Mouse (Mus musculus) spleen, adult 2 months (tissue): ENCODE results near the gene Xrcc4. TPM values are rescaled to one million over a fixed set of nuclear protein-coding genes. Genes with fewer than 3 reads are reported as not detected.
"Not testable (repeated sequence)": the region's sequence is repeated elsewhere in the genome, so short reads cannot be mapped to it uniquely, and the experiment has no call there.

Experiments used
- DNase-seq, 2 experiments: peaks; one replicate each; pipeline versions ENCODE4 v3.0.0 to v3.0.0-alpha.2; 2012 to 2021; ENCODE audit warnings: low spot score in 2 of 2, low read depth in 1 of 2
- H3K27ac ChIP-seq: fragments of 200-500 bp; 2 replicates; pipeline ENCODE4 v1.5.1; 2012; ENCODE audit warnings: low read length, inconsistent platforms; ENCODE audit not compliant: insufficient read depth
- H3K27me3 ChIP-seq: fragments of 200-500 bp; 2 replicates; pipeline ENCODE4 v1.6.1; 2012; ENCODE audit warnings: mild to moderate bottlenecking, moderate library complexity, low read length, inconsistent platforms; ENCODE audit not compliant: control insufficient read depth, insufficient read depth
- H3K36me3 ChIP-seq: fragments of 200-500 bp; 2 replicates; pipeline ENCODE4 v1.6.1; 2012; ENCODE audit warnings: mild to moderate bottlenecking, low read length, inconsistent platforms; ENCODE audit not compliant: control insufficient read depth, insufficient read depth
- H3K4me1 ChIP-seq: fragments of 200-500 bp; 2 replicates; pipeline ENCODE4 v1.6.1; 2011; ENCODE audit warnings: inconsistent platforms; ENCODE audit not compliant: control insufficient read depth, insufficient read depth, insufficient read length
- H3K4me3 ChIP-seq: fragments of 200-500 bp; 2 replicates; pipeline ENCODE4 v1.5.1; 2011; ENCODE audit warnings: mild to moderate bottlenecking, inconsistent platforms; ENCODE audit not compliant: insufficient read depth, insufficient read length; ENCODE audit errors: extremely low read depth
- CTCF ChIP-seq: fragments of 200-500 bp; IDR thresholded peaks from 2 replicates; pipeline ENCODE4 v1.5.1; 2011; ENCODE audit warnings: mild to moderate bottlenecking, inconsistent platforms; ENCODE audit not compliant: insufficient read depth, insufficient read length, insufficient replicate concordance; ENCODE audit errors: extremely low read depth
- POLR2A ChIP-seq: fragments of 200-500 bp; IDR thresholded peaks from 2 replicates; pipeline ENCODE4 v1.6.1; 2011; ENCODE audit warnings: low read depth, low read length, inconsistent platforms
- WGBS: fragments of 180-500 bp; shearing (Covaris S2); methylation state at CpG from one replicate; pipeline ENCODE4 v1.1.7; 2018; 5-methylcytosine and 5-hydroxymethylcytosine counted together
- polyA plus RNA-seq: library from polyadenylated mRNA; depleted of rRNA; stranded (reverse); fragments of >200 nt; gene quantifications from 2 replicates; pipeline ENCODE4 v1.2.3, GENCODE M21; 2012; rRNA removed

Gene Xrcc4
- 0.28 and 0.29 TPM in 2 replicates for polyA plus RNA-seq

GRCm38 (mm10) chr13:90088962-90089824 is at the start of gene Xrcc4, which contains the start of gene Tmem167:
Gene Xrcc4 (minus strand): TSS chr13:90089608.
Gene Tmem167 (plus strand): TSS chr13:90089123.
- no peaks in the 10 kb centered on the region for H3K36me3 ChIP-seq
- under 1% methylated on average over 41 of the region's 41 CpGs for WGBS
- DNase-seq, result peak; percentile 91 to 93
- TF ChIP-seq CTCF, result no peak
- 0 out of 2 replicates have a peak, but pooled peaks have one; percentile 35 for TF ChIP-seq POLR2A
- no peaks in the 10 kb centered on the region for H3K27me3 ChIP-seq
- peak within 1 kb of the TSS; percentile 86 for H3K27ac ChIP-seq
- H3K4me1 ChIP-seq, result peaks cover 3% of the 10 kb centered on the region; the same call in 1 of the 2 replicates
- H3K4me3 ChIP-seq, result peak within 1 kb of the TSS; percentile 83

- TF ChIP-seq POLR2A (no peak), CTCF (no peak)
- no peak for DNase-seq
- 75% methylated on average over 3 of the region's 3 CpGs for WGBS
- Histone ChIP-seq H3K4me3 (no peak overlapping the region), H3K36me3 (no peaks in the 10 kb centered on the region), H3K4me1 (no peaks in the 10 kb centered on the region), H3K27ac (no peak overlapping the region), H3K27me3 (no peaks in the 10 kb centered on the region)
Observed at GRCm38 (mm10) chr13:90136156-90136910, 46.9 kb upstream of the Xrcc4 start.

- Histone ChIP-seq H3K4me3 (no peak overlapping the region), H3K27ac (no peak overlapping the region), H3K36me3 (no peaks in the 10 kb centered on the region; the same call in 1 of the 2 replicates), H3K27me3 (no peaks in the 10 kb centered on the region), H3K4me1 (no peaks in the 10 kb centered on the region)
- DNase-seq, result no peak
- TF ChIP-seq CTCF (no peak), POLR2A (no peak)
- WGBS, result 83% methylated on average over 1 of the region's 1 CpGs
Observed at GRCm38 (mm10) chr13:90111681-90112080, 22.3 kb upstream of the Xrcc4 start.

GRCm38 (mm10) chr13:90108746-90109145 is 19.3 kb upstream of the Xrcc4 start:
- H3K27ac ChIP-seq, H3K4me3 ChIP-seq, DNase-seq, H3K4me1 ChIP-seq, H3K27me3 ChIP-seq: not testable (repeated sequence)
- peaks cover 11% of the 10 kb centered on the region for H3K36me3 ChIP-seq
- WGBS, result 94% methylated on average over 5 of the region's 5 CpGs

- no peak overlapping the region for H3K27ac ChIP-seq
- no peaks in the 10 kb centered on the region for H3K27me3 ChIP-seq
- no peak for TF ChIP-seq POLR2A
- TF ChIP-seq CTCF, result no peak
- H3K4me1 ChIP-seq, result no peaks in the 10 kb centered on the region
- no peak overlapping the region for H3K4me3 ChIP-seq
- WGBS, result 94% methylated on average over 7 of the region's 7 CpGs
- DNase-seq, result no peak
- peaks cover 18% of the 10 kb centered on the region for H3K36me3 ChIP-seq
Observed at GRCm38 (mm10) chr13:90106139-90106538, 16.7 kb upstream of the Xrcc4 start.

- Histone ChIP-seq H3K27me3 (no peaks in the 10 kb centered on the region), H3K4me3 (no peak overlapping the region), H3K36me3 (peaks cover 20% of the 10 kb centered on the region), H3K27ac (no peak overlapping the region), H3K4me1 (no peaks in the 10 kb centered on the region)
- DNase-seq, result no peak
- no peak for TF ChIP-seq POLR2A
- no peak for TF ChIP-seq CTCF
Observed at GRCm38 (mm10) chr13:90101514-90101913, 12.1 kb upstream of the Xrcc4 start.

- H3K27ac ChIP-seq, result peak overlapping the region; percentile 21; the same call in 1 of the 2 replicates
Observed at GRCm38 (mm10) chr13:90089825-90090183, 396 bp upstream of the Xrcc4 start.

More at GRCm38 (mm10) chr13:90089825-90090183, 396 bp upstream of the Xrcc4 start:
- Histone ChIP-seq H3K36me3 (no peaks in the 10 kb centered on the region), H3K27me3 (no peaks in the 10 kb centered on the region), H3K4me3 (peak overlapping the region; percentile 83), H3K4me1 (peaks cover 3% of the 10 kb centered on the region; the same call in 1 of the 2 replicates)
- WGBS, result under 1% methylated on average over 25 of the region's 27 CpGs
- DNase-seq, result no peak
- TF ChIP-seq POLR2A (no peak), CTCF (no peak)
